Mouse (Mus musculus) ES-Bruce4 (cell line): ENCODE results near the gene Ccno. TPM values are rescaled to one million over a fixed set of nuclear protein-coding genes. Genes with fewer than 3 reads are reported as not detected.

ENCODE experiments used
- H3K27ac ChIP-seq: 2 replicates; pipeline ENCODE4 v1.5.1; 2012; ENCODE audit warnings: low read length, inconsistent platforms; ENCODE audit not compliant: insufficient read depth
- H3K27me3 ChIP-seq: 2 replicates; pipeline ENCODE4 v1.6.1; 2012; ENCODE audit warnings: mild to moderate bottlenecking, low read length, inconsistent platforms; ENCODE audit not compliant: control insufficient read depth, poor library complexity, insufficient read depth, severe bottlenecking
- H3K36me3 ChIP-seq: 2 replicates; pipeline ENCODE4 v1.6.1; 2012; ENCODE audit warnings: inconsistent platforms, mild to moderate bottlenecking, low read length, moderate library complexity; ENCODE audit not compliant: control insufficient read depth, poor library complexity, insufficient read depth, severe bottlenecking
- H3K4me1 ChIP-seq: one replicate; pipeline ENCODE4 v1.8.1; 2011; ENCODE audit warnings: low read length; ENCODE audit not compliant: control insufficient read depth, insufficient read depth
- H3K4me3 ChIP-seq: 2 replicates; pipeline ENCODE4 v1.5.1; 2011; ENCODE audit warnings: low read depth, mild to moderate bottlenecking, low read length
- H3K9ac ChIP-seq: 2 replicates; pipeline ENCODE4 v1.6.1; 2012; ENCODE audit warnings: low read depth, mild to moderate bottlenecking, inconsistent platforms; ENCODE audit not compliant: poor library complexity, severe bottlenecking
- H3K9me3 ChIP-seq: replicated peaks from 2 replicates; pipeline ENCODE4 v1.6.1; 2012; ENCODE audit warnings: mild to moderate bottlenecking, low read length, inconsistent platforms; ENCODE audit not compliant: control insufficient read depth, poor library complexity, insufficient read depth, severe bottlenecking
- CTCF ChIP-seq: IDR thresholded peaks from one replicate; pipeline ENCODE4 v1.8.1; 2011; ENCODE audit warnings: low read depth, low read length
- EP300 ChIP-seq: IDR thresholded peaks from 2 replicates; pipeline ENCODE4 v1.6.1; 2011; ENCODE audit warnings: low read depth, low read length; ENCODE audit not compliant: insufficient read depth
- POLR2A ChIP-seq: IDR thresholded peaks from one replicate; pipeline ENCODE4 v1.8.1; 2011; ENCODE audit warnings: low read length; ENCODE audit not compliant: insufficient read depth
- polyA plus RNA-seq: library from polyadenylated mRNA; stranded (reverse); fragments of >200 nt; gene quantifications from 2 replicates; pipeline ENCODE4 v1.2.4, GENCODE M21; 2011; ENCODE audit warnings: low read depth; ENCODE audit not compliant: missing spikeins, insufficient read depth, insufficient read length

Gene Ccno
- polyA plus RNA-seq, 1 experiment = 0.52 TPM

DNA sequence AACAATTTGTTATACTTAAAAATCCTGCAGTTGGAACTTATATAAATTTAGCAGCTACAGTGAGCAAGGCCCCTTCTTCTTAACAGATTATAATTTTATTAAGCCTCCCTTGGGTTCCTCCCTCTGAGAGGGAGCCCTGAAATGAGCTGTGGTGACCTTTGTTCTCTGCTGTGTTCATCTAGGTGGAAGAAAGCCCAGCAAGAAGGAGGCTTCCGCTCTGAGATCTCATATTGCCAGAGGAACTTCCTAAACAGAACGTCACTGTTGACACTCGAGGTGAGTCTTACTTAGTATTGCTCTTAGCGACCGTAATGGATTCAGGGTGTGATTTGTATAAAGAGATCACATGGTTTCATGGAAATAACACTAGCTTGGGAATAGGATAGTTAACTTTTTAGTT, 24.5 kb upstream of the Ccno start:
- TF ChIP-seq EP300 (no peak), POLR2A (no peak), CTCF (no peak)
- Histone ChIP-seq H3K9me3 (no peaks in the 10 kb centered on the region), H3K27ac (no peak overlapping the region), H3K9ac (no peak overlapping the region), H3K4me1 (no peaks in the 10 kb centered on the region), H3K27me3 (no peaks in the 10 kb centered on the region), H3K36me3 (peaks cover 30% of the 10 kb centered on the region), H3K4me3 (no peak overlapping the region)

DNA sequence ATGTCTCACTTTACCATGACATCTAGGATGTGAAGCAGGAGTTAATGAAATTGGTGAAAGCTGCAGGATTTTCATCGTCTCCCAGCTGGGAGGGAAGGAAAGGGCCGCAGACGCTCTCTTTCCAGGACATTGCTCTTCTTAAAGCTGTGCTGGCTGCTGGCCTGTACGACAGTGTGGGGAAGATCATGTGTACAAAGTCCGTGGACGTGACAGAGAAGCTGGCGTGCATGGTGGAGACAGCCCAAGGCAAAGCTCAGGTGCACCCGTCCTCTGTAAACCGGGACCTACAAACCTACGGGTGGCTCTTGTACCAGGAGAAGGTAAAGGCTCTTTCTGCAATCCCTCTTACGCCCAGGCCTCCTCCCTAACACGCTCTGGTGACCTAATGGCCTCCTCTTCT, 23.2 kb upstream of the Ccno start:
- no peak overlapping the region for H3K4me3 ChIP-seq
- no peak overlapping the region for H3K9ac ChIP-seq
- TF ChIP-seq POLR2A = no peak
- no peak for TF ChIP-seq EP300
- no peak for TF ChIP-seq CTCF
- H3K4me1 ChIP-seq = no peaks in the 10 kb centered on the region
- H3K36me3 ChIP-seq = peaks cover 27% of the 10 kb centered on the region
- no peak overlapping the region for H3K27ac ChIP-seq
- no peaks in the 10 kb centered on the region for H3K27me3 ChIP-seq
- no peaks in the 10 kb centered on the region for H3K9me3 ChIP-seq

DNA sequence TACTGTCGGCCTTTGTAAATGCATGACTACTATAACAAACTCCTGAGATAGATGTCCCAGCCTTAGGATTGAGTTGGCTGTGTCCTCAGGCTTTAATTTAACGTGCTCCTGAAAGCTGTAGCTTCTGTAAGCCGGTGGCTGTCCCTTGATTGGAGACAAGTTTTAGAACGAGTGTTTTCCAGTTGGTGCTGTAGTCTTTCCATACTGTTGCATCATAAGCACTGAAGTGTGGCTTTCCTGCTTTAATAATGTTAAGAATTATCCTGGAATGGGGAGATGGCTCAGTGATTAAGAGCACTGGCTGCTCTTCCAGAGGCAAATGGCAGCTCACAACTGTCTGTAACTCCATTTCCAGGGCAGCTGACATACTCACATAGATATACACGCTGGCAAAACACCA, 20.3 kb upstream of the Ccno start:
- no peaks in the 10 kb centered on the region for H3K27me3 ChIP-seq
- H3K4me3 ChIP-seq = no peak overlapping the region
- H3K36me3 ChIP-seq = peaks cover 21% of the 10 kb centered on the region
- no peak overlapping the region for H3K9ac ChIP-seq
- no peaks in the 10 kb centered on the region for H3K9me3 ChIP-seq
- H3K4me1 ChIP-seq = no peaks in the 10 kb centered on the region
- TF ChIP-seq CTCF (no peak), EP300 (no peak), POLR2A (no peak)
- H3K27ac ChIP-seq = no peak overlapping the region

DNA sequence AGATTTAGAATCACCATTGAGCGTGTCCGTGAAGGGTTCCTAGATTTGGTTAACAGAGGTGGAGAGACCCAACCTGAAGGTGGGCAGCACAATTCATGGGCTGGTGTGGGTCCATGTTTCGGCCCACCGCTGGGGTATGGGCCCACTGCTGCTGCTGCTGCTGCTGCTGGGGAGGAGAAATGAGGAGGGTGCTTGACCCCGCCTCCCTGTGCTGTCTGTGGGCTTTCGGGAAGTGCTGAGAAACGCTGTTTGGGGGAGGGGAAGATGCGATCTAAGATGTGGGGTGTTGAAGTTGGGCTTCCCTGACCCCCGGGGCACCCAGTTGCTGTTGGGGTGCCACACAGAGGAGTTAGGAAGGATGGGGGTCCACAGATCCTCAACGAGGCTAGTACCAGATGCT, 10.9 kb upstream of the Ccno start:
- H3K9ac ChIP-seq = no peak overlapping the region
- no peak overlapping the region for H3K4me3 ChIP-seq
- no peaks in the 10 kb centered on the region for H3K36me3 ChIP-seq
- H3K4me1 ChIP-seq = no peaks in the 10 kb centered on the region
- no peak overlapping the region for H3K27ac ChIP-seq
- no peaks in the 10 kb centered on the region for H3K9me3 ChIP-seq
- no peak for TF ChIP-seq EP300
- no peak for TF ChIP-seq POLR2A
- TF ChIP-seq CTCF = no peak
- H3K27me3 ChIP-seq = no peaks in the 10 kb centered on the region

DNA sequence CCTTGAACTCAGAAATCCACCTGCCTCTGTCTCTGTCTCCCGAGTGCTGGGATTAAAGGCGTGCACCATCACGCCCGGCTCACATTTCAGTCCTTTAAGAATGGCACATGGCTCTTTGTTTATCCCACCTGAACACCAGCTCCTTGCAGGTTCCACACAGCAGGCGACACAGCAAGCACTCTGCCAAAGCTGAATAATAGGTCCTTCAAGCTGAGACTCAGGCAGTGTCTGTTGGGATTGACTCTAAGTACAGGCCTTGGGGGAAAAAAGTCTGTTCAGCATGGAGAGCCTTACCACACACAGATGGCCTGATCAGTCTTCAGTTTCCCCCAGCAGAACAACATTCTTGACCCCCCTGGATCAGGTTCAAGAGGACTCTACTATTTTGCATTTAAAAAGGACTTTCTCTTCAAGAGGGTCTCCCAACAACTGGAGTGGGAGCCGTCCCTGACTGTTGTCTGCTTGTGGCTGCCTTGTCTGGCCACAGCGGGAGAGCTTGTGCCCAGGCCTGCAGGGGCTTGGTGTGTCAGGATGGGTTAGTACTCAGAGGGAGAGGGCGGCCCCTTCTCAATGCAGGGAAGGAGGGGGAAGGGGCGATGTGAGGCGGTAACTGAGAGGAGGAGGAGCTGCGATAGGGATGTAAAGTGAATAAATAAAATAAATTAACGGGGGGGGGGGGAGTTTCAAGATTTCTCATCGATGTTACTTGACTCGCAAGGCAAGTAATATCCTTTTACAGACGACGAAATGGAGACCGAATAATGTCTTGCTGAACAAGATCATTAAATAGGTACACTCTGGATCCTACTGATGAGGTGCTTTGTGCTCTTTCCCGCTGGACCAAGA, 1.8 kb upstream of the Ccno start:
- Histone ChIP-seq H3K9me3 (no peaks in the 10 kb centered on the region), H3K4me1 (no peaks in the 10 kb centered on the region), H3K9ac (no peak overlapping the region), H3K27me3 (peaks cover 21% of the 10 kb centered on the region), H3K4me3 (no peak overlapping the region), H3K36me3 (no peaks in the 10 kb centered on the region), H3K27ac (peak overlapping the region; percentile 13; the same call in 1 of the 2 replicates)
- no peak for TF ChIP-seq POLR2A
- TF ChIP-seq EP300 = peak; percentile 88

DNA sequence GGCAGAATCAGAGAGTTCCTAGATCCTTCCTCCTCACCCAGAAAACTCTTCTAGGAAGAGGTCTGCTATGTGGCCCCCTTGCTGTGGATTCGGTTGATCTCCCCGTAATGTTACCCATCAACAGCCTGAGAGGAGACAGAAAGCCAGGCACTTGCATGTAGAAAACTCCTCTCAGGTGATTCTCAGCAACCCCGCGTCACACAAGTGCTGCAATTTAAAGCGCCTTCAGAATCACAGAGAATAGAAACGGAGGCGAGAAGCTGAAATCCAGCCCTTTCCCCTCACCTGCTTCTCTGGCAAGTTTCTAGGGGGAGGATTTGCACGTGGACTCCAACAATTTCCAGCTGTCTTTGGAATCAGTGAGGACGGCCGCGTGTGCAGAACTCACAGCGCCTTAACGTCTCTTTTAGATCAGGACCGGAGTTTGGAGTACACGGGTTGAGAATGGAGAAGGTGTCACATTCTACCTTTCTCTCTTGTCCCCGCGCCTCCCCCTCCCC, 1.1 kb upstream of the Ccno start:
- no peaks in the 10 kb centered on the region for H3K36me3 ChIP-seq
- no peak overlapping the region for H3K9ac ChIP-seq
- no peaks in the 10 kb centered on the region for H3K9me3 ChIP-seq
- peaks cover 21% of the 10 kb centered on the region for H3K27me3 ChIP-seq
- peak overlapping the region; percentile 13; the same call in 1 of the 2 replicates for H3K27ac ChIP-seq
- H3K4me1 ChIP-seq = no peaks in the 10 kb centered on the region
- H3K4me3 ChIP-seq = peak overlapping the region; percentile 55; the same call in 1 of the 2 replicates
- TF ChIP-seq EP300 (no peak), CTCF (no peak), POLR2A (no peak)
